In the genomic region with DNA sequence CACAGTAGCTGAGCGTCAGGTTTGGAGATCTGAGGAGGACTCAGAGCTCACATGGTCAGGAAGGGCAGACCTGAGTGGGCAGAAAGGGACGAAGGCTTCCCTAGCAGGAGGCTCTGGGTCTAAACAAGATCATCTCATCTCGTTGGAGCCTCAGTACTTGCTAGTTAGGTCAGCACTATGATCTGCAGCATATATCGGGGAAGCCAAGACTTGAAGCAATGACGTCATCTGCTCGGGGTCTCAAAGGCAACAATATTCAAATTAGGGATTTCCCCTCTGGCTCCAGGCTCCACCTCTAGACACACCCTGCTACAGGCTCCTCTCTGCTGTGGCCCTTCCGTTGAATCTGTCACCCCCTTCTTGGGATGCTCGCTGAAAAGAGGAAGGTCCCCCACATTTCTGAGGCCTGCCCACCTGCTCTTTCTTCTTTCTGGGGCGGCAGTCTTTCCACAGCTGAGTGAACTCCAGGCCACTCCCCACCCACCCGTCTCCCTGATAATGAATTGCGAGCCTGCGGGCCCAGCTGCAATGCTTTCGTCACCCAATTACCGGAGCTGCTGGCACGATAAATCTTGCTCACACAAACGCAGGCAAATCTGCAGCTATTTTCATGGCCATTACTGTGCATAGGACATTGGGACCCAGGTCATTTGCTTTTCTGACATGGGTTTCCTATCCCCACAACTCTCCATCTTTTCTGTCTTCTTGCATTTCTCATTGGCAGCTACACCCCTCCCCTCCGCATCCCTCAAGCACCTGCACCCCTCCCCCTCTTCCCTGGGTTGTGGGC, we compare ENCODE assay signal across 2 mouse cellular contexts.
TF ChIP-seq lines count a peak whose summit lies in the region.

No protein-coding gene starts in this region.

TF ChIP-seq in CH12.LX, 34 proteins besides CTCF, POLR2A, EP300 and RAD21 (continued from another document):
- TF ChIP-seq NRF1 (IDR thresholded peaks at IDR 0.05; ENCODE audit: low read depth, low read length) (no peak), KAT2A (IDR thresholded peaks at IDR 0.05; ENCODE audit: insufficient replicate concordance, low read length) (no peak), POLR2AphosphoS2 (IDR thresholded peaks at IDR 0.05; ENCODE audit: low read depth, low read length) (no peak), ZC3H11A (IDR thresholded peaks at IDR 0.05; ENCODE audit: low read depth, low read length) (no peak), TBP (conservative IDR thresholded peaks at IDR 0.05; ENCODE audit: low read depth, low read length) (0 out of 2 replicates have a peak, but pooled peaks have one; percentile 39), MAZ (IDR thresholded peaks at IDR 0.05; ENCODE audit: low read depth, low read length) (peak; percentile 58; the same call in 1 of the 2 replicates), MYC (IDR thresholded peaks at IDR 0.05; ENCODE audit: low read depth, low read length) (0 out of 2 replicates have a peak, but pooled peaks have one; percentile 41), ETS1 (conservative IDR thresholded peaks at IDR 0.05; ENCODE audit: low read depth, low read length) (peak; percentile 44; the same call in 1 of the 2 replicates), CHD2 (IDR thresholded peaks at IDR 0.05; ENCODE audit: low read length) (no peak), JUND (conservative IDR thresholded peaks at IDR 0.05; ENCODE audit: low read depth, low read length) (peak; percentile 85), IRF4 (IDR thresholded peaks at IDR 0.05; ENCODE audit: low read depth, low read length) (0 out of 2 replicates have a peak, but pooled peaks have one; percentile 10), MEF2A (IDR thresholded peaks at IDR 0.05; ENCODE audit: borderline replicate concordance, low read depth, low read length) (peak; percentile 59), BHLHE40 (IDR thresholded peaks at IDR 0.05; ENCODE audit: low read depth, low read length) (peak; percentile 56), JUN (IDR thresholded peaks at IDR 0.05; ENCODE audit: insufficient read depth, low read depth, low read length) (peak; percentile 87), ZNF384 (IDR thresholded peaks at IDR 0.05; ENCODE audit: low read depth, low read length) (no peak), USF2 (conservative IDR thresholded peaks at IDR 0.05; ENCODE audit: low read depth, low read length) (no peak), ELF1 (IDR thresholded peaks at IDR 0.05; ENCODE audit: low read depth, low read length) (no peak), SIN3A (IDR thresholded peaks at IDR 0.05; ENCODE audit: low read length) (peak; percentile 60; the same call in 1 of the 2 replicates)

TF ChIP-seq in myocyte, 11 proteins besides CTCF, POLR2A, EP300 and RAD21 (continued from another document):
- TF ChIP-seq MAX (IDR thresholded peaks at IDR 0.05; ENCODE audit: low read depth) (no peak), REST (IDR thresholded peaks at IDR 0.05; ENCODE audit: insufficient read depth, insufficient read length) (no peak), MYOG (IDR thresholded peaks at IDR 0.05; ENCODE audit: control insufficient read depth in 1 of 3, insufficient read depth in 1 of 3, insufficient read length in 2 of 3, low read depth in 2 of 3) (no peak), POLR2AphosphoS2 (IDR thresholded peaks at IDR 0.05; ENCODE audit: insufficient read length, low read depth) (no peak)
